Mouse (Mus musculus): ENCODE results near the gene Ncoa5.

GRCm38 (mm10) chr2:165059961-165060360 lies 25.3 kb upstream of the Ncoa5 start:
- TF ChIP-seq POLR2A (IDR thresholded peaks at IDR 0.05; ENCODE audit: extremely low read depth, insufficient read depth, low read length) (no peak), CTCF (IDR thresholded peaks at IDR 0.05; ENCODE audit: extremely low read depth, insufficient read depth, low read length) (no peak)

Measured in cortical plate, adult 2 months (tissue).